Mouse (Mus musculus) limb, embryonic 14.5 days (tissue): ENCODE measurements around the gene Npas3. TPM values are rescaled to one million over a fixed set of nuclear protein-coding genes. Genes with fewer than 3 reads are reported as not detected.
A peak's percentile ranks its signal among the peaks of the same experiment; 100 is the strongest.

Experiments
- ATAC-seq: fragments of 200-750 bp; cut with Nextera tagmentation; 2 replicates; pipeline ENCODE4 v1.8.0; 2017; ENCODE audit warnings: low read depth, moderate number of reproducible peaks, moderate TSS enrichment; ENCODE audit not compliant: low FRiP score
- DNase-seq: peaks from one replicate; pipeline ENCODE4 v3.0.0-alpha.2; 2015; ENCODE audit warnings: low spot score
- H3K27ac ChIP-seq: fragments of 300-500 bp; sonication (generic); replicated peaks from 2 replicates; pipeline ENCODE4 v1.5.1; 2014; ENCODE audit warnings: low read depth, mild to moderate bottlenecking, low read length, moderate library complexity, mixed read lengths
- H3K27me3 ChIP-seq: fragments of 300-500 bp; sonication (generic); 2 replicates; pipeline ENCODE4 v1.6.1; 2014; ENCODE audit warnings: low read length, mixed read lengths; ENCODE audit not compliant: control insufficient read depth, insufficient read depth
- H3K36me3 ChIP-seq: fragments of 300-500 bp; sonication (generic); 2 replicates; pipeline ENCODE4 v1.6.1; 2014; ENCODE audit warnings: mild to moderate bottlenecking, low read length, moderate library complexity, mixed read lengths; ENCODE audit not compliant: control insufficient read depth, insufficient read depth
- H3K4me1 ChIP-seq: fragments of 300-500 bp; sonication (generic); 2 replicates; pipeline ENCODE4 v1.6.1; 2014; ENCODE audit warnings: antibody characterized with exemption, low read length, mixed read lengths; ENCODE audit not compliant: control insufficient read depth, insufficient read depth
- H3K4me2 ChIP-seq: fragments of 300-500 bp; sonication (generic); replicated peaks from 2 replicates; pipeline ENCODE4 v1.6.1; 2014; ENCODE audit warnings: low read depth, mild to moderate bottlenecking, low read length, moderate library complexity; ENCODE audit not compliant: severe bottlenecking
- H3K4me3 ChIP-seq: fragments of 300-500 bp; sonication (generic); replicated peaks from 2 replicates; pipeline ENCODE4 v1.5.1; 2014; ENCODE audit warnings: low read length
- H3K9ac ChIP-seq: fragments of 300-500 bp; sonication (generic); 2 replicates; pipeline ENCODE4 v1.6.1; 2014; ENCODE audit warnings: mild to moderate bottlenecking, low read depth, low read length, moderate library complexity; ENCODE audit not compliant: severe bottlenecking
- H3K9me3 ChIP-seq: fragments of 300-500 bp; sonication (generic); 2 replicates; pipeline ENCODE4 v1.6.1; 2016; ENCODE audit warnings: low read length; ENCODE audit not compliant: control insufficient read depth
- POLR2A ChIP-seq: fragments of 200-500 bp; IDR thresholded peaks from 2 replicates; pipeline ENCODE4 v1.8.0; 2012; ENCODE audit warnings: inconsistent platforms, mild to moderate bottlenecking, moderate library complexity, borderline replicate concordance; ENCODE audit not compliant: insufficient read depth, insufficient read length; ENCODE audit errors: extremely low read depth
- WGBS: fragments of 180-500 bp; shearing (Covaris S2); extraction: QIAGEN DNeasy Blood & Tissue Kit; methylation state at CpG from one replicate; pipeline ENCODE4 v1.1.7; 2014; 5-methylcytosine and 5-hydroxymethylcytosine counted together
- polyA plus RNA-seq, 2 experiments: library from polyadenylated mRNA; depleted of rRNA in 1 of 2; stranded (reverse) in 1 of 2; unstranded in 1 of 2; fragments of >200 nt; fragmentation: Nextera tagmentation in 1 of 2; extraction: Ambion mirVana in 1 of 2; gene quantifications; 2 replicates each; pipeline versions ENCODE4 v1.2.1 to v1.2.3; 2012 to 2014

Npas3 gene
- polyA plus RNA-seq, 2 experiments: 5.3 to 5.9 TPM

DNA sequence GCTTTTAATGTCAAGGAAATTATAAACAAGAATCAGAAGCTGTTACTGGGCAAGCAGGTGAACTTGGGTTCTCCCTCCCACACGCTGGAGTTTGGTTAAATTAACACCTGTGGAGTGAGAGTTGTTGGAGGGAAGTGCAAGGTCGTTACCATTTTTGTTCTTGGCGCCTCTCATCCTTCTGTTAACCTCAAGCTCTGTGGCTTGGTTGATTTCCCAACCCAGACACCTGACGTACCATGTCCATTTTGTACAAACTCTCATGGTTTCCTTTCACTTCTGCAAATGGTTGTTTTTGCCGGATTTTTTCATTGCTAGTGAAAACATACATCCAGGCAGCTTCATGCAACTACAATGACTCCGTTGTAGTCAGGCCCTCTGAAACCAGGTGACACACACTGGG is 28.9 kb downstream of the Npas3 start:
- TF ChIP-seq POLR2A: no peak
- H3K27ac ChIP-seq: no peak overlapping the region
- H3K36me3 ChIP-seq: no peaks in the 10 kb centered on the region
- no peaks in the 10 kb centered on the region for H3K27me3 ChIP-seq
- ATAC-seq (no peak), DNase-seq (no peak)
- 60% methylated on average over 6 of the region's 6 CpGs for WGBS
- H3K9me3 ChIP-seq: no peaks in the 10 kb centered on the region
- no peaks in the 10 kb centered on the region for H3K4me1 ChIP-seq
- no peak overlapping the region for H3K4me3 ChIP-seq
- no peak overlapping the region for H3K9ac ChIP-seq
- H3K4me2 ChIP-seq: no peak overlapping the region

GRCm38 (mm10) chr12:53290341-53290740 is 41.9 kb downstream of the Npas3 start:
- Histone ChIP-seq H3K9me3 (no peaks in the 10 kb centered on the region), H3K4me2 (no peak overlapping the region), H3K27me3 (no peaks in the 10 kb centered on the region), H3K9ac (no peak overlapping the region), H3K36me3 (no peaks in the 10 kb centered on the region), H3K4me1 (peaks cover 16% of the 10 kb centered on the region), H3K4me3 (no peak overlapping the region), H3K27ac (no peak overlapping the region)
- DNase-seq (no peak), ATAC-seq (no peak)
- no peak for TF ChIP-seq POLR2A
- 89% methylated on average over 4 of the region's 4 CpGs for WGBS

GRCm38 (mm10) chr12:53290846-53291245 is 42.4 kb downstream of the Npas3 start:
- H3K4me1 ChIP-seq: peaks cover 16% of the 10 kb centered on the region
- H3K27ac ChIP-seq: no peak overlapping the region
- ATAC-seq (no peak), DNase-seq (no peak)
- H3K4me3 ChIP-seq: no peak overlapping the region
- no peak for TF ChIP-seq POLR2A
- no peak overlapping the region for H3K9ac ChIP-seq
- WGBS: 88% methylated on average over 10 of the region's 10 CpGs
- no peaks in the 10 kb centered on the region for H3K9me3 ChIP-seq
- no peaks in the 10 kb centered on the region for H3K36me3 ChIP-seq
- H3K4me2 ChIP-seq: no peak overlapping the region
- H3K27me3 ChIP-seq: no peaks in the 10 kb centered on the region

DNA sequence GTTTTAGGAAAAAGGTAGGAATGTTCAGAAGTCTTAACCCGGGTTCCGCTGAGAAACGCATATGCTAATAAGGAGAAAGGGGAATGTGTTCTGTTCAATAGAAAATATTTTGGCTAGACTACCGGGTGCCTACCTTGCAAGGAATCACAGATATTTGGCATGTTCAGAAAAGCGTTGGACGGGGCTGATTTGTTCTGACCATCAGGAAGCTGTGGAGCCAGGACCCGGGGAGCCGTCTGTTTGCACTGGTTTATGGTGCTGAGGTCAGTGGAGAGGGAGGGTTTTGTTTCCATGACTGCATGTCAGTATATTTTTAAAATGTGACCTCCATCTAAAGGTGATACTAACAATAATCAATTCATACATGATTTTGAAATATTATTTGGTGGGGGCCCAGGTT is 43.5 kb downstream of the Npas3 start:
- peak; percentile 27 for DNase-seq
- no peak overlapping the region for H3K9ac ChIP-seq
- 0 out of 2 replicates have a peak, but pooled peaks have one; percentile 30 for ATAC-seq
- no peak for TF ChIP-seq POLR2A
- no peaks in the 10 kb centered on the region for H3K36me3 ChIP-seq
- peak overlapping the region; percentile 86 for H3K27ac ChIP-seq
- H3K4me3 ChIP-seq: no peak overlapping the region
- 65% methylated on average over 8 of the region's 8 CpGs for WGBS
- H3K27me3 ChIP-seq: no peaks in the 10 kb centered on the region
- no peaks in the 10 kb centered on the region for H3K9me3 ChIP-seq
- 0 out of 2 replicates have a peak overlapping the region, but pooled peaks have one; percentile 1 for H3K4me2 ChIP-seq
- H3K4me1 ChIP-seq: peaks cover 16% of the 10 kb centered on the region

GRCm38 (mm10) chr12:53292508-53293300 is 44.2 kb downstream of the Npas3 start:
- WGBS: 44% methylated on average over 17 of the region's 17 CpGs
- H3K27me3 ChIP-seq: no peaks in the 10 kb centered on the region
- DNase-seq (peak; percentile 70), ATAC-seq (peak; percentile 85)
- no peak overlapping the region for H3K9ac ChIP-seq
- no peaks in the 10 kb centered on the region for H3K9me3 ChIP-seq
- H3K36me3 ChIP-seq: no peaks in the 10 kb centered on the region
- no peak overlapping the region for H3K4me3 ChIP-seq
- H3K27ac ChIP-seq: peak overlapping the region; percentile 86
- peaks cover 16% of the 10 kb centered on the region for H3K4me1 ChIP-seq
- H3K4me2 ChIP-seq: 0 out of 2 replicates have a peak overlapping the region, but pooled peaks have one; percentile 13
- TF ChIP-seq POLR2A: no peak

DNA sequence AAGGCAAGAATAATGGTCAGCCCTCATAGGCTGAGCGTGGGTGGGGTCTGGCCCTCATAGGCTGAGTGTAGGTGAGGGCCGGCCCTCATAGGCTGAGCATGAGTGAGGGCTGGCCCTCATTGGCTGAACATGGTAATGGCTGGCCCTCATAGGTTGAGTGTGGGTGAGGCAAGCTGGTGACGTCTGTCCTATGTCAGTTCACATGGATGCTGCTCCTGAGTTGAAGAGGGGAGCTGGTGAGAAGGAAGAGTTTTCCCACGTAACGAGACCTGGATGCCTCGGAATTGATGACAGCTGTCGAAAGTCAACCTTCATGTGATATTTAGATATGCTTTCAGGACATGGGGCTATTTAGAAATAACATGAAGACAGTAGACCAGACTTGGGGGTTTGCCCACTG is 45.5 kb downstream of the Npas3 start:
- Histone ChIP-seq H3K9ac (no peak overlapping the region), H3K4me2 (no peak overlapping the region), H3K4me3 (no peak overlapping the region), H3K27ac (no peak overlapping the region), H3K36me3 (no peaks in the 10 kb centered on the region), H3K27me3 (no peaks in the 10 kb centered on the region), H3K9me3 (no peaks in the 10 kb centered on the region), H3K4me1 (peaks cover 23% of the 10 kb centered on the region)
- ATAC-seq (no peak), DNase-seq (no peak)
- 96% methylated on average over 7 of the region's 7 CpGs for WGBS
- no peak for TF ChIP-seq POLR2A
